Mouse (Mus musculus) retina, postnatal 7 days (tissue): ENCODE data around the gene Ptpn4.

Experiments used
- DNase-seq: peaks from one replicate; pipeline ENCODE4 v3.0.0-alpha.2; 2012; ENCODE audit warnings: low read depth, low spot score

Ptpn4 gene

DNA sequence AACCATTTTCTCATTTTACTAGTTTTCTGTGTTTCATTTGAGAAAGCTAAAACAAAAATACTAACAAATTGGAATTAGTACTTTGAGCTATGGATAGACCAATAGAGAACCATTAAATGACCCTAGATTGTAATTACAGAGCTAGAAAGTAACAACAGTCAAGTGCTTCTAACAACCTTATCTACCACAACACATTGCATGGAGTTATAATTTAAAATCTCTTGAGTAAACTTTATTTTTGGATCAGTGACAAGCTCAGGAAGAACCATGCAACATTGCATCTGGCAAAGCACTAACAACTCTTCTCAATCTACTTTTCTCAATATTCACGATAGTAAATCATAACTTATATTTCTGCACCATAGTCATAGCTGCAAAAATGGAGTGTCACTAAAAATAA, 29.7 kb downstream of the Ptpn4 start:
- no peak for DNase-seq

DNA sequence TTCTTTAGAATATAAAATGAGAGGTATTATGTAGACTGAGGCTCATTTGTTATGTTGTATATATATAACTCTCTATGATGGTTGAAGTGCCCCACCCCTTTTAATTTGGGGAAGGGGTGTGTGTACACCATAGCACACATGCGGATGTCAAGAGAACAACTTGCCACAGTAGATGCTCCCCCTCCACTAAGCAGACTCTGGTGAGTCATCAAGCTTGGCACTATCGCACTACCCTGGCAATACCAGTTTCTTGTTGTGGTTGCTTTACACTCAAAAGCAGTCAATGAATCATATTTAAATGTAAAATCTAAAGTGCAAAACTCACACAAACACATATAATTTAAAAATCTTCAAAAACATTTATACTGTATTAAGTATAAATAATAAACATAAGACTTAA, 31.4 kb downstream of the Ptpn4 start:
- no peak for DNase-seq

DNA sequence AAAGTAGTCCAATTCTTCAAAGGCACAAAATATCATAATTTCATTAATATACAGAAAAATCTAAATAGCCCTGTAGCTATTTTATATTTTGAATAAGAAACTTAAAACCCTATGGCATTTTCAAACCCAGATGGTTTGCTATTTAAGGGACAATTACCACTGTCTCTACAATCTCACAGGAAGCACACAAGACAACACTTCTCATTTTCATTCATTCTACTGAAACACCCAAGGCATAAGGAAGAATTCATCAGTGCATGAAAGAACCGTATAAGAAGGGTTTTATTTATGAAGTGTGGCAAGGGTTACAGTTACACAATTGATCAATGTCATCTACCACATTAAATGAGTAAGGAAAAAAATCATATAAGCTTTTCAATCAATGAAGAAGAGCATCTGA, 32.8 kb downstream of the Ptpn4 start:
- no peak for DNase-seq

DNA sequence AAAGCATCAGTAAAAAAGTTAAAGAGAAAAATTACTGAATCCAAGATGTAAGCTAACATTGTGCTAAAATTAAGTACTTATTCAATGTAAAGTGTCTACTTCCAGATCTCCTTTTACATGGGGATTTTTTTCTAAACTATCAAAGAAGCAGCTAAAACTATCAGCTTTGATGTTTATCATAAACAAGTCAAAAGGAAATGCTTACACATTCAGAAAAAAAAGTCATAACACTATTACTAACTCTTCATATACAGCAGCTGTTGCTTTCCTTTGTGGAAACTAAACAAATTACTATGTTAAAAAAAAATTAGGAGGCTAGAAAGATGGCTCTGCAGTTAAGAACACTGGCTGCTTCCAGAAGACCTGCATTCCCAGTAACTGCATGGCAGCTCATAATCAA, 42.2 kb downstream of the Ptpn4 start:
- no peak for DNase-seq

DNA sequence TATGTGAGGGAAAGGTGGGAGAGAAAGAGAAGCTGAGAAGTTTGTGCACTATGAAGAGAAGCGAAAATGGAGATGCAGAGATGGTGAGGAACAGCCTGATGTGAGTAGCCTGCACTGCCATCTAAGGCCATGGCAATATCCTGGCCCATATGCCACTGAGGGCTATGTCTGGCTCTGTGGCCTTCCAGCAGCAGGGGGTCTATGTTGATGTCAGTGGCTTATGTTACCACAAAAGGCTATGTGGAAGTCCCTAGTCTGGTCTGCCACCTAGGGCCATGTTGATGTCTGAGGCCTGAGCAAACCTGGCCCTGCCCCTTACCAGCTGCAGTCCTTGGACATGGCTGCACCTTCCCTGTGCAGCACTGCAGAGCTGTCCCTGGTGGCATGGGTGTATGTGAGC, 43.1 kb downstream of the Ptpn4 start:
- DNase-seq: no peak

DNA sequence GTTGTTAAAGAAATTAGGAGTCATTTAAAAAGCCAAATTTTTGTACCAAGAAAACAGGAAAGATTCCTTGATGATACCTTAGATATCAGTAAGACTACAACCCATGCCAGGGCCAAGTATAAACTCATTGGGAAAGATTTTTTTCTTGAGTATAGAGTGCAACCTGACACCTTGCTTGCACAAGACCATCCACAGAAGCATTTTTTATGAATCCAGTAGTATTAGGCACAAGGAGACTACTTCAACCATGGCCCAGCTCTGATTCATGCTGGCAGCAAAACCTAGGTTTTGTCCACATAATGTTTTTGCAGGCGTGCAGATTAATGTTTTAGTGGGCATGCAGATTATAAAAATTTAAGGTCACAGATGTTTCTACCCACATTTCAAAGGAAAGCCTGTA, 46.8 kb downstream of the Ptpn4 start:
- DNase-seq: no peak

DNA sequence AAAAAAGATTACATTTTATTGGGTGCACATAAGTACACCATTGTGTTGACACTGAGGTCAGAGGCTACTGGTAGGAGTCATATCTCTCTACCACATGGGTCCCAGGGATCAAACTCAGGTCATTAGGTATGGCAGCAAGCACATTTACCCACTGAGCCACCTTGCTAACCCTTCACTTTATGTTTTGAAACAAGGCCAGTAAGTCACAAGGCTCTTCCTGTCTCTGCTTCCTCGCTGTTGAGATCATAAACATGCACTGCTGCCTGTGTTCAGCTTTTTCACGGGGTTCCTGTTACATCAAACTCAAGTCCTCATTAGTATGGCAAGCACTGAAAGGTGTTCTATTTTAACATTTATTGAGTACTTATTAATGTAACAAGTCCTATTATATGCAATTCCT, 61.5 kb downstream of the Ptpn4 start:
- no peak for DNase-seq

DNA sequence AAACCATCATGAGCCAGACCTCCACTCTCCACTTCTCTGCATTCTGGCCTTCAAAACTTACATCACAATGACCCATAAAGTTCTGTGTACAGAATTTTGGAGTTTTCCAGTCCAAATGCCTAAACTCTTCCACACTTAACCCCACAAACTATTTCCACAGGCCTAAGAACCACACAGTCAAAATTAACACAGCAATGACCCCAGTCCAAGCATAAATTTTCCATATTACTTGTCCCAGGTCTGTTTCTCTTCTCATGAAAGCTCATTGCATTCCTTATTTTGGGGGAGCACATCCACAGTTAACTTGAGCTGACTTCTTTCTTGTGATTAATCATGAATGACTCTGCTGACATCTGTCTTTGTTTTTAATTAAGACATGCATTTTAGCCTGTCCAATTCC, 101.7 kb downstream of the Ptpn4 start:
- DNase-seq: no peak

DNA sequence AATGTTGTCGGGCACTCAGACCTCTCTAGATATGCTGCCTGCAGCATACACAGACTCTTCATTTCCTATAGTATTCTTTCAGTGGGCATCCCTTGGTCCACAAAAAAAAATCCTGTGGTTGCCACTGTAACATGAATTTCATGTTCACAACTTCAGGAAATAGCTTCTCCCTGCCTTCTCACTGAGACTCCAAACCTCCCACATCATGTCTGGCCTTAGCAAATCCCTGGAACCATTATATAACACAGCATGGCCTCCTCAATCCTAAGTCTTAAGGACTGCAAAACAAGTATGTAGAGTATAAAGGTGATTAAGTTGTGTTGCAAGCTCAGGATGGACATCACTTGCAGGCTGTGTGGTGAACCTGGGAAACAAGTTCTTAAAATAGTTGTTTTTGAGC, 102.6 kb downstream of the Ptpn4 start:
- no peak for DNase-seq

DNA sequence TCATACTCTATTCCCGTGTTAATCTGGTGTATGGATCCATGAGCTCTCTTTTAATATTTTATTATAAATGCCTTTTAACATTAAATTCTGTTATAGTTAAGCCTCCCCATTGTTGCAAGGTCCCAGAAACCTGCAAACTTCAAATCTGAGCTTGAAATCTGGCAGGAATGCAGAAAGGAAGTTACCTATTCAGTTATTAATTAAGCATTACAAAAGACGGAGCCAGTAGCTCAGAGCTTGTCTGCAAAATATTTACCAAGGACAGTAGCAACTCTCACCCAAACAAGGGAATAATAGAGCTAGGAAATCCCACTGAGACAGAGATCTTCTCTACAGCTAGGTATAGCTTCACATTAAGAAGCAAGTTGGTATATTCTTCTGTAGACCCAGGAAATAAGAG, 106.2 kb downstream of the Ptpn4 start:
- no peak for DNase-seq

DNA sequence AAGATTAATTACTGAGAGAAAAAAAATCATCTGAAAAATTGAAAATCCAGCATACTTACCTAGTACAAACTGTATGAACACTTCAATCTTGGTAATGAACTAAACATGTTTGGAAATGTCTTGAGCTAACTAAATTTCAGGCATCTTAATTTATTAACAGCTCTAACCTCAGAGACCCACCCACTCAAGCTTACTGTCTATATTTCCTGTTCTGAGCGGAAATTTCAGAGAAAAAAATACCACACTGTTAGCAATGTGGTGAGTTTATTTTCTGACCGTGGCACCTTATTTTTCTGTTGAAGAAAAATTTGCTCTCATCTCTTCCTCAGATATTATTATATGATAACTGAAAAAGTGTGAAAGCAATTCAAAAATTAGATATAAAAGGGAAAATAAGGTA, 124.4 kb downstream of the Ptpn4 start:
- no peak for DNase-seq

DNA sequence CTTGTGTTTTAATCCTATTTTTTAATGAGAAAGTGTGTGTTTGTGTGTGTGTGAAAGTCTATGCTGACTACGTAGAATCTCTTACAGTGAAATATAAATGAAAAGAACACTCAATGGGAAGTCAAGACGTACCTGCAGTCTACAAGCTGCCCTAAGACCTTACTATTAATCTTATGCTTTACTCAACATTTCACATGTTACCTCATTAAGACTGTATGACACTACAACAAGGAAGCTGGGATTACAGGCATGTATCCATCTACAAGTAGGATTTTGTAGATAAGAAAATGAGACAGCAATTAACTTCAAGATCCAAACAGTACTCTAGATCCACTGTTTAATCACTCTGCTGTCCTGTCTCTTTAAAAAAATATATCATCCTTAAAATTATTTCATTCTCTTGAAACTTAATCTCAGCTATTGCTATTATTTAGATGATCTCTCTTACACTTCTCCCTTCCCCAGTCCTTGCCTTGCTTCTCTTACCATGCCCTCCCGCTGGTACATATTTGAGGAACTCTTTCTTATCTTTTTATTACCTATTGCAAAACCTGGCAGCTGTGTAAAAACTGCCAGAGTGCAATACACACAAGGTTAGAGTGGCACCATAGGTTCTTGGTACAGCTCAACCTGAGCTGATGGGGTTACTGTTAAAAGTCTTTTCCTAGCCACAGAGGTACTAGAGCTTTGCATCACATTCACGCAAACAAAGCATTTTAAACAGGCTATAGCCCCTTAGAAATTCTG, 130.8 kb downstream of the Ptpn4 start:
- DNase-seq: no peak

DNA sequence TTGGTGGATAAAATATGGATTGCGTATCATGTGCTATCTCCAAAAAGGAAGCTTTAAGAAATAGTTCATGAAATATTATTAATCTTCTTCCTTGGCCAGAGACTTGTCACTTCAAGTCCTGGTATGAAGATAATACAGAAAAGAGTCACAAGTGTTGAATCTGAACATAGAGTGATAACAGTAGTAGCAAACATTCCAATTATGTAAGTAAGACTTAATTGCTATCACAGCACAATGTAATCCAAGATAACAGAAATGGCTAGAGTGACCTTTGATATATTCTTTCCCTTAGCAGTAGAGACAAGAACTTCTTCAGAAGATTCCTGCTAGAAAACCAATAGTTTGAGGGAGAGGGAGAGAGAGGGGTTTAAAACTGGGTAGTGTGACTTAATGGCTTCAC, 140.6 kb downstream of the Ptpn4 start:
- DNase-seq: no peak

DNA sequence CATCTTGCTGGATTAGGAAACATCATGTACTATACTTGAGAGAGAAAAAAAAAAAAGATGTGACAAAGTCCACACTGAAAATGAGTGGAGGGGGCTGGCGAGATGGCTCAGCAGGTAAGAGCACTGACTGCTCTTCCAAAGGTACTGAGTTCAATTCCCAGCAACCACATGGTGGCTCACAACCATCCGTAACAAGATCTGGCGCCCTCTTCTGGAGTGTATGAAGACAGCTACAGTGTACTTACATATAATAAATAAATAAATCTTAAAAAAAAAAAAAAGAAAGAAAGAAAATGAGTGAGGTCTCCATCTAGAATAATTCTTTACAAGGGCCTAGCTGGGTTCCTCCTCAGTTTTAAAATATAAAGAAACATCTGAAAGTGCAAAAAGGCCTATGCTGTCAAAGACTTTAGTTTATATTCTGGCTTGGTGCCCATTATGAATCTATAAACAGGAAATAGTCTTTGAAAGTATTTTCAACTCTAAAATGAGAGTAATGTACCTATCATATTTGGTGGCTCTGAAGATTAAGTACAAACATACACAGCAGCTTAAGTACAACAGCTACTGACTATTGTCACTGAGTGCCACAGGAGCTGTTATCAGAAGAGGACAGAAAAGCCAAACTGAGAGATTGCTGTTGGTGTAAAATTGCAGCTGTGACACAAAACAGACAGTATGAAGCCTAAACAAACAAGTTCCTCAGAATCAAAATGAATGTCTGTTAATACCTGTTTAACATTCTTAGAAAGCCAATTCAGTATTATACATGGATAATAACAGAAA, 151.4 kb downstream of the Ptpn4 start:
- no peak for DNase-seq

DNA sequence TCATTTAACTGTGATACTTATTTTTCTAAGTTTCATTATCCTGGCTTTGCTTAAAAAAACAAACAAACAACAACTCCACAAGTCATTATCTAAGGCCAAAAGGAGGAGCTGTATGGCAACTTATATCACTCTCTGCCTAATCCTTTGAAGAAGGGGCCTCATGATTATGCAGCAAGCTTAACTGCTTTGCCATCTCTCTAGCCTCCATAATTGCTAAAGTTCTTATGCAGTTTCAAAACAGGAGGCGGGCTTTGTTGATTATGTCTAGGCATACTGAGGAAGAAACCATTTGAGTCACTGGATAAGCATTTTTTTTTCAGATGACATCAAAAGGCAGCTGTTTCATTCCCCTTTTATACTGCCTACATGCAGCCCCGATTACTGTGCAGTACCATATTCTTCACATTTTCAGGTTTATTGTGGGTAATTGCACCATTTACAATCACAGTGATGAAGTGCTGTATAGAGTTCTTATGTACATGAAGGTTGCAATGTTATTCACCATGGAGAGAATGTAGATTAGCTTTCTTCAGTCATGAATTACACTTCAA, 155.7 kb downstream of the Ptpn4 start:
- no peak for DNase-seq

DNA sequence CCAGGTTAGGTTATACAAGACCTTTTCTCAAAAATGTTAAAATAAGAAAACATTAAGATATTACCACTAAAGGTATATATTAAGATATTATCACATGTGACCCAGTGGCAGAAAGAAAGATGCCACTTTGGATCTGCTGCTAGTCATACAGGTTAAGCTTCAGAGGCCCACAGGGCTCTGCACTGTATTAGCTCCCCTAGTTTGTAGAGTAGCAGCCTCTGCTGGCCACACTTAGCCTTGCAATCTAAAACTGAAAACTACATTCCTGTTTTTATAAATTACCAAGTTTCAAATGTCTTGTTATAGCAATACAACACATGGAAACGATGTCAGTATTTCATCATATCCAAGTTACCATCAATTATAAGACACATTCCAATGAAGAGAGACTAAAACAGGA, 162.4 kb downstream of the Ptpn4 start:
- DNase-seq: peak; percentile 28

DNA sequence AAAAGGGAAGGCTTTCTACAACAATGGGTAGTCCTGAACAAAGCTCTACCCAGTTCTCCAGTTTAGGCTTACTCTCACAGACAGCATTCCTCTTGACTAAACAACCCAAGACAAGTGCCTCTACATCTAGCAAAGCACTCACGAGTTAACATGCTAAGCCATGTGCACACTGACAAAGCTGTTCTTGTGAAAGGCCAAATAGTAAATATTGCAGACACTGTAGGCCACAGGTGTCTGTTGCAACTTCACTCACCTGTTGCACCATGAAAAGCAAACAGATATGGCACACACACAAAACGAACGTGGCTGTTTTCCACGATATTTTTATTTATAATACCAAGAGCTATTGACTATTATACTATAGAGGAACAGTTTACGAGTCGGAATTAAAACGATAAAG, 170.5 kb downstream of the Ptpn4 start:
- DNase-seq: no peak

DNA sequence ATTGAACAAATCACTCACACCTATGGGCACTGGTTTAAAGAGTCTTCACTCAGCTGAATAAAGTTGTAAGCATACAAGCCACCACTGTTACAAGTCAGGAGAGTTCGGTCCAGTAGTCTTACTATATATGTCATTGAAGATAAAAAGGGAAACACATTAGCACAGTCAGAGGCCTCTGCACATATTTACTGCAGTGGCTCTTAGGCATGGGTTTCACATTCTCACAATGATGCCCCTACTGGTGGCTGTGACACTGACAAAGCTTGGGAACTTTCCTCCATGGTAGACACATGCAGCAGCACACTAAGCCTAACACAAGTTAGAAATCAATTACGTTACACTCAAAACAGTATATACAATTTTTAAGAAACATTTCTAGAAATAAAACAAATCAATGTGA, 183.1 kb downstream of the Ptpn4 start:
- no peak for DNase-seq

DNA sequence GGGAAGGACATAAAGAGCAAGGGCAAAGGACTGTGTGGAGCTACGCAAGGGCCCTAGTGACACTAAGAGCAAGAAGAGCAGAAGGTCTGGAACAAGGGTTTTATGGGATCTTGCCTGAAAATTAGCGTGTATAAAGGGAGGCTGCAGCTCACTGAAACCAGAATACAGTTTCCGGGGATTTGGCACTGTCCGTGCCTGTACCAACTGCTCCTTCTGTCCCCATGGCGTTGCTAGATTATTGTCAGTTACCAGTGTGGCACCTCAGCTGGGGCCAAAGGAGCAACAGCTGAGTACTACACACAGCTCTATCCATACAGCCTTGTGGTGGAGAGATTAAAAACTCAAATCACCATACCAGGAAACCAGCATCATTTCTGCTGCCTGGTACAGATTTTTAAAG, 187.0 kb downstream of the Ptpn4 start:
- no peak for DNase-seq

DNA sequence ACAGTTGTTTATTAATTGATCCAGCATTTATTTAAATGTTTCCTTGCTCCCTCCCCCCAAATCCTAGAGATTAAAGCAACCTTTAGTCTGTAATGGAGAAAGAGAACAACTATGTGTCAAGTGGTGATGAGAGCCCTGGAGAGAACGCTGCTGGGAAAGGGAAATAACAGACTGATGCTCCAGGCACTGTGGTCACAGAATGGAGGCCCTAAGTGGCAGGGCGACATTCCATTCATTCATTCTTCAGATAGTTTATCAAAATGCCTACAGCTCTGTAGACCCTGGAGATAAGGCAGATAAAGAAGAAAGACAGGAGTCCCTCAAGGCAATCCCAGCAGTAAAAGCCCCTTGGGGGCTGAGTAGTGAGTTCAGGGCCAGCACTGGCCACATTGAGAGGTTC, 187.8 kb downstream of the Ptpn4 start:
- no peak for DNase-seq

DNA sequence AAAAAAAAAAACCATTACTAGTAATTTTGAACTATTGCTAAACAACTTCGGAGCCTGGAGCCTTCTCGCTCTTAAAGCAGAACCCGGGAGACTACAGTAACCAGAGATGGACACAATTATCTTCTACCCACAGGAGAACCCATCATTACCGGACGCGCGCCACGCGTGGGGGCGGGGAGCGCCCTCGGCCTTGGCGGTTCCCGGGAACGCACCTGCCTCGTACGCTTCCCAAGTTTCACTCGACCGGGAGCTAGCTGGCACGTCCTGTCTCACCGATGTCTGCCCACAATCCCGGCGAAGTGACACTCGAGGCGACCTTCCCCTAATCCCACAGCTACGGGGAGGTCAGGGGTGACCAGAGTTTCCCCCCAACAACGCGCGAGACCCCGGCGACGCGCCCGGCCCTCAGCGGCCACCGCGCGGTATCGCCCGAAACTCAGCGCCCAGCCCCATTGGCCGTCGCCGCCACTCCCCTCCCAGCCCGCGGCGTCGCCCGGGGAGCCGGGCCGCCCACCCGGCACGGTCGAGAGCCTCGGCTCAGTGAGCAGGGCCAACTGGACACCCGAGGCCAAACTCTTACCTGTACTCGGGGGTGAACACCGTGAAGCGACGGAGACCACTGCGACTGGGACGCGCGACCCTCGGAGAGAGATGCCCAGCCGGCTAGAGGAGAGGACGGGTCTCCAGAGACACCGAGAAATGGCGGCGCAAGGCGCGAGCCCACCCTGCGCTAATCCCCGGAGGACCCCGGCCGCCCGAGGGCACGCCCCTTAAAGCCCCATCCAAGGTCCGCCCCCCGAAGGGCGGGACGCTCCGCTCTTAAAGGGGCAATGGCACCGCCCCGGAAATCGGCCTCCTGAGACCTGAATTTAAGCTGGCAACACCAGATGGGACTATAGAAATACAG, 189.0 kb downstream of the Ptpn4 start, which contains the start of gene Epb41l5:
TSS of gene Epb41l5 (minus strand) at position 796 of the 907 bp plus-strand sequence.
- peak; percentile 80 for DNase-seq

DNA sequence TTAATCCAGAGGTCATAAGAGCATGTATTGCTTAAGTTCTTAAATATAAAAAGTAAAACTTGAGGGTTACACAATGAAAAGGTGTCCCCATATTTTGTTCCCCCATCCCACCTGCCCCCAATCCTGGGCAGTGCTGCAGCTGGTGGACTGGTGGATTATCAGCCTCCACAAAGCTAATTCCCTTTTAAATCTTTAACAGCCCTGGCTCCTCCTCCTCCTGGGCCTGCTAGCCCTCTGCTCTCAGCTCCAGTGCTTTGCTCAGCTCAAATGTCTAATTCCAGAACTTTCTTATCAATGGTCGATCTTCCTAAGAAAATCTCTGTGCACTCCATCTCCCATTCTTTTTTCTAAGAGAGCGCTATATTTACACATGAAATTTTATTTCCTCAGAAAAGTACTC, 191.1 kb downstream of the Ptpn4 start:
- peak; percentile 27 for DNase-seq
